Mouse (Mus musculus): Measurements from ENCODE around the gene Ogdh.
A peak's percentile ranks its signal among the peaks of the same experiment; 100 is the strongest.

The Ogdh gene

DNA sequence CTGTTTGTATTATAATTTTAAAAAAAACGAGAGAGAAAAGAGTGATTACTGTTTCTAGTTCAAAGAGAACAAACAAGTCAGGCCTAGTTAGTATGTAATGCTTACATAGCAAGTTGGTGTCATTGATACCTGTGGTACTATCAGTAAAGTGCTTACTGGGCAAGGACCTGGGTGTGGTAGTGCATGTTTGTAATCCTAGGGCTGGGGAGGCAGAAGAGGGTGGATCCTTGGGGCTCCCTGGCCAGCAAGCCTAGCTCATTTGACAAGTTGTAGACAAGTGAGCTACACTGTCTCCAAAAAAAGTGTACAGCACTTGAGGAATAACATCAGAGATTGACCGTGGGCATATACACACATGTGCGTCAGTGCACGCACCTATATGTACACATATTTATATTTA is 3.2 kb downstream of the Ogdh start:
- no peak for DNase-seq (ENCODE audit: low spot score)

DNA sequence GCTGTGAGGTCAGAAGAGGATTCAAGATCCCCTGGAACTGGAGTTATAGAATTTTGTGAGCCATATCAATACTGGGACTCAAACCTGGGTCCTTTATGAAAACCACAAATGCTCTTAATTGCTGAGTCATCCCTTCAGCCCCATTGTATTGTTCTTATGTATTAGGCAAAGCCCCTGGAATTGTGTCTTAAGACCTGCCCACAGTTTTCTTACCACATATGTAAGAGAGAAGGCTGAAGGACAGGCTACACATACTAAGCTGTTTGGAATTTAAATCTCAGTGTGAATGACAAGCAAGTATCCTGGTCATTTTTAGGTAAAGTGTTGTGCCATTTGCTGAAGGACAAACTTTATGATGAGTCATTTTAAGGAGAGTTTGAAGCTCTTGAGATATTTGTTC is 4.6 kb downstream of the Ogdh start:
- no peak for DNase-seq (ENCODE audit: low spot score)

DNA sequence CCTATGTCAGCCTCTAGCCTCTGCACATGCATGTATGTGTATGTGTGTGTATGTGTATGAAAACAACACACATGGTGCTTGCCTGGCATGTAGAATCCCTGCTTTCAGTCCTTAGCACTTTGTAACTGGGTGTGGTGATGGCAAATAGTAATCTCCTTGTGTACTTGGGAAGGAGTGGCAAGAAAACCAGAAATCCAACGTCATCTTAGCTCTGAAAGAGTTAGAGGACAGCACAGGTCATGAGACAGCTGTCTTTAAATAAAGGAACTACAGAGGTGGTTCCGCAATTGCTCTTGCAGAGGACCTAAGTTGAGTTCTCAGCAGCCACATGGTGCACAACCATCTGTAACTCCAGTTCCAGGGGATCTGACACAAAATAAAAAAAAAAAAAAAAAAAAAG is 8.0 kb downstream of the Ogdh start:
- peak; percentile 34 for DNase-seq (ENCODE audit: low spot score)

DNA sequence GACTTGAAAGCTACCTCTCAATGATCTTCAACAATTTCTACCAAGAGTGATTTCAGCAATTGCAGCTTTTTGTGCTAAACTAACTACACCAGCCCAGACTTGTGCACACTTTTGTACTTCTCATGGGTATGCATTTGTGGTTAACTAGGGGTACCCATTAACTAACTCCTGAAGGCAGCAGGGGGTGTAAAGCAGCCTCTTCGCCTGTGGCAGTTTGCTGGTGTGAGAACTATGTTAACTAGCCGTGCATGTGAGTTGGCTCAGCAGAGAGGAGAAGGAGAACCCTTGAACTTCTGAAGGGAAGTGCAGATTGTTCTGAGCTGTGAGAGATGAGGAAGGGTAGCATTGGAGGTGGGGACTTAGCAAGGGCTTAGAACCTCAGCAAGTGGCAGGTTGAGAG is 11.4 kb downstream of the Ogdh start:
- DNase-seq (ENCODE audit: low spot score) = no peak

DNA sequence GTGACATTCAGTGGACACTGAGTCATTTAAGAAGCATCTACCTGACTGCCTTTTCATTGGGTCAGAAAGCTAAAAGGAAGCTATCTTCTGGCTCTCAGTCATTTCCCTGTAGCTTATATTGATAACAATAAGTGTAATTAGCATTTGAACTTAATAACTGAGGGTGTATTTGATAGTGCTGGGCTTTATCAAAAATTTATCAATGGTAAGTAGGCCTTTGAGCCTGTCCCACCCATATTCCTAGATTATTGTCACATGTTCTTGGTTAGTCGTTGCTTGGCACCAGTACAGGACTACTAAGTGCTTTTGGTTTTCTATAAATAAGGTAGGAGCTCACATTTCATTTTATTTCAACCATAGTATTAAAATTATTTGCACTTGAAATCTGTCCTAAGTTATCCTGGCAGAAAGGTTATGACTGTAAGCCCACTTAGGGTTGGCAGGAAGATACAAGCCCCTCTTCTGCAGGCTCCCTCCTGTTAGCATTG is 14.6 kb downstream of the Ogdh start:
- no peak for DNase-seq (ENCODE audit: low spot score)

DNA sequence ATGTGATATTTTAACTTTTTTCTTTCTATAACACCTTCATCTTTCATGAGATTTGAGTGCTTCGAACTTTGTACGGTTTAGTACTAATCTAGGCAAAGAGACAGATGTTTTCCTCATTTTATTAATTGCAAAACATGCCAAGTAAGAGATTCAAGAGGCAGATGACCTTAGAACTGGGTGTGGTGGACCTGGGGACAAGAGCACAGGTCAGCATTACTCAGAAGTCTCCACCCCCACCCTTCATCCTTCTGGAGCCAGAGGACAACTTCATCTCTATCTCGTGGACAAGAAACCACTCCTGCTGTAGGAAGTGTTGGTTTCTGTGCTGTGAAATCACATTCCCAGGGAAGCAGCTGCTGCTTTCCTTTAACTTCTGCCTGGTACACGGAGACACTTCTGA is 16.7 kb downstream of the Ogdh start:
- no peak for DNase-seq (ENCODE audit: low spot score)

DNA sequence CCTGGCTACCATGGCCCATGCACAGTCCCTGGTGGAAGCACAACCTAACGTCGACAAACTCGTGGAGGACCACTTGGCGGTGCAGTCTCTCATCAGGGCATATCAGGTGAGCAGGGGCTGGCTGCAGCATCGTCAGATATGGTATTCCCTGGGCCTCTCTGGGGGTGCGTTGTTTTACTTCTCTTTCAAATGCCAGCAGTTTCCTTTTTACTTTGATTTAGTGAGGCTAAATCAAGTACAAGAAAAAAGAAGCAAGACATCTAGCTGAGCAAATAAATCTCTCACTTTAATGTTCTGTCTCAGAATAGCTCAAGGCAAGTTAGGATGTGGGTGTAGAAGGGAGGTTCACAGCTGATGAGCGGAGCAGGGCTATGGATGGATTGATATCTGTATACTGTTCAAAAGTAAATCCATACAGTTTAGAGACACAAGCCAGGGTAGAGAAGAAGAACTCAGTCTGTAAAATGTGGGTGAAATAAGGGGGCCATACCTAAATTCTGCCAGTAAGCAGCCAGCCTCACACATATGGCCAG is 22.5 kb downstream of the Ogdh start:
- DNase-seq (ENCODE audit: low spot score) = no peak

DNA sequence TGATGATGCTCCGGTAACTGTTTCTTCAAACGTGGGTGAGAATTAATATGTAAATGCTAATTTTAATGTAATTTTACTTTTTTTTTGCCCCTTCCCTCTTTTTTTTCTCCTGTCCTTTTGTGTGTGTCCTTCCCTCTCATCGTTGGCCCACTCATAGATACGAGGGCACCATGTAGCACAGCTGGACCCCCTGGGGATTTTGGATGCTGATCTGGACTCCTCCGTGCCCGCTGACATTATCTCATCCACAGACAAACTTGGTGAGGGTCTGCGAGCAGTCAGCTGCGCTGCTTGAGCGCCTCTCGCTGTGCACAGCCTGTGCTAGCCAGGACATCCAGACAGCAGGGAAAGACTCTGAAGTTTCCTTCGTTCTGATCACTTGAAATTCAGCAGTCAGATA is 25.4 kb downstream of the Ogdh start:
- DNase-seq (ENCODE audit: low spot score) = no peak

DNA sequence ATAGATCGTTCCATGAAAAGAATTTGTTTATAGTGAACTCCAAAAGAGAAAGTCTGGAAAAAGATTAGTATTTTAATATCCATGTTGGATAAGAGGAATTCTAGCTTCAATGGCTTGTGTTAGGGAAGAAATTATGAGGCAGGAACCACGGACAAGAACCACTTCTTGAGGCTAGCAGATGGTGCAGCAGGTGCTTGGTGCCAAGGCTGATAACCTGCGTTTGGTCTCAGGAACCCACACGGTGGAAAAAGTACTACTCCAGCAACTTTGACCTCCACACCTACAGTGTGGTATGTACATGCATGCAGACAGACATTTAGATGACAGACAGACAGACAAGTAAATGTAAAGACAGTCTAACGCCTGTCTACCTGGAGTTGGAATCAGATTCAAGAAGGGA is 27.1 kb downstream of the Ogdh start:
- DNase-seq (ENCODE audit: low spot score) = no peak

DNA sequence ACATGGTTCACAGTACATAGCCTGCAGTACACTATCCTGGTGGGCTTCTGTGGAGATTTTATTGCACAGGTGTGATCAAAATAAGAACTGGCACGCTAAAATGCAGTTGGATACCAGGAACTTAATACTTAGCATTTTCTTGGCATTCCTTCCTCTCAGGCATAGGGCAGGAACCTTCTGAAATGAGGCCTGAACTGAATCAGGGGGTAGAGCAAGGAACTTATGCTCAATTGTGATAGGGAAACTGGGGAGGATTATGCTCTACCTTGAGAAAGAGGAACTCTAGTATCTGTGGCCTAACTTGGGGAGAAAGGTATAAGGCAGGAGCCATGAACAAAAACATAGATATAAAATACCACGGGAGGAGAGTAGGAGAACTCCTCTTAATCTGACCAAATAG is 27.9 kb downstream of the Ogdh start:
- no peak for DNase-seq (ENCODE audit: low spot score)

DNA sequence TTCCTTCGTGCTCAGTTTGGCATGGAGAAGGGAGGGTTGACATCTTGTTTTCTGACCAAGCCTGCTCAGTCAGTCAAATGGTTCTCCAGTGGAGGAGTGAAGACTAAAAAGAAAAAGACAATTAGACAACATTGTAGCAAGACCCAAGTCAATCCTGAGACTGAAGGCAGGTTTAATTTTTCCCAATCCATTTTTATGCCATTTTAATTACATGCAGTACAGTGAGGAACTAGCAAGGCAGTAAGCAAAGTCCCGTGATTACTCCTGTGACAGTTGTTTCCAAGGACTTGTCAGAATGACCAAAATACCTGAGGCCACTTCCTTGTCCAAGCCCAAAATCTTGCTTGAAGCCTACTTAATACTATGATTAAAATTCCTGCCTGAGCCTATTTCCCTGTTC is 30.7 kb downstream of the Ogdh start:
- no peak for DNase-seq (ENCODE audit: low spot score)

DNA sequence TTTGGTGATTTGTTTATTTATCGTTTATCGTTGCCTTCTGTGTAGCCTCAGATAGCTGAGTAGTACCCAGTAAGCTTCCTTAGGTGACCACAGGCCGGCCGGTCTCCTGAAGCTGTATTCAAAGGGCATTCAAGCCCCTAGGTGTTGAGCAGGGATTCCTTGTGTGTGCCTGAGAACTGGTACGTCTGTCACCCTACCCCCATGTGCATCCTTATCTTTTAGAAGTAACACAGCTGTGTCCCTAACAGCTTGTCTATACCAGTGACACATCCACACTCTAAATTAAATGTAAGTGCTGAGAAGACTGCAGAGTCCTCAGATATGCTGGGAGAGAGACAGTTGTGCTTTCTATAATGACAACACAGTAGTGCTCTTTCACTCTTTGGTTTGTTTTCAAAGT is 31.9 kb downstream of the Ogdh start:
- no peak for DNase-seq (ENCODE audit: low spot score)

DNA sequence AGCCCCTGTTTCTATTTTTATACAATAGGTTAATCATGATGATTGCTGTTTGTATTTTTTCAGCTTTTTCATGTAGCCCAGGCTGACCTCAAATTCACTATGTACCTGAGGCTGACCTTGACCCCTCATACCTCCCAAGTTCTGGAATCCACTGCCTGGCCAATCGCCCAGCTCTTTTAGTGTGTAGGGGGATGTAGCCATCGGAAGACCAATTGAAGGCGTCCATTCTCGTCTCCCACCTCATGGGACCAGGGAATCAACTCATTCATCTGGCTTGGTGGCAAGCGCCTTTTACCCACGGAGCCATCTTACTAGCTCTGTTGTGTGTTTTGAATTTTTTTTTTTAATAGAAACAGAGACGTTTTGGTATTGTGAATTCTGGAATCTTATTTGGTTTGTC is 39.8 kb downstream of the Ogdh start:
- DNase-seq (ENCODE audit: low spot score) = no peak

DNA sequence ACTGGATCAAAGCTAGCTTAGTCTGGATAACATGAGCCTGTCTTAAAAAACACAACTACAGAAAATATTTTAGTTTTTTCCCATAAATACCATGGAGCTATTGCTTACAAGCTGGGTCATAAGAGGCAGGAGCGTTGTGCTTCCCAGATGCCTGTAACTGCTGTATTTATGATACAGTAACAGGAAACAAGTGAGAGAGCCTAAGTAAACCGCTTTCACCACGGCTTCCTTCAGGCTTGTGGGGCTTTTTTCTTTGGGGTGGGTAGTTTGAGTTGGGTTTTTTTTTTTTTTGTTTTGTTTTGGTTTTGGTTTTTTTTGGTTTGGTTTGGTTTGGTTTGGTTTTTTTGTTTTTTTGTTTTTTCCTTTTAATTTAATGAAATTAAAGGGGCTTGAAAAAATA is 41.2 kb downstream of the Ogdh start:
- no peak for DNase-seq (ENCODE audit: low spot score)

DNA sequence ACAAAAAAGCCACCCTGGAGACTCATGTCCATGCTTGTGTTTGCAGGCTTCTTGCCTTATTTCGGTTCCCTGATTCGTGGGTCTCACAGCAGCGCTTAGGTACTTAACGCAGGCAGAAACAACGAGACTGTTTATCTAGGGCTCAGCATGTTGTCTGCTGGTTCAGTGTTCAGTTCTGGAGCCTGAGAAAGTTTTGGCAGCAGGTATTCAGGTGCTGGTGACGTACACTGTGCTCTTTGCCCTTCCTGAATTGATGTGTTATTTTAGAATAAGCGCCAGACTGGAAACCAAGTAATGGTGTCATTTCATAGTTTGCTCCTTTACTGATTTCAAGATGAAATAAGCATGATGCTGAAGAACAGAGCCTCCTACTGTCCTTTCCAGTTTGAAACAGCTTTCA is 42.0 kb downstream of the Ogdh start:
- DNase-seq (ENCODE audit: low spot score) = no peak

DNA sequence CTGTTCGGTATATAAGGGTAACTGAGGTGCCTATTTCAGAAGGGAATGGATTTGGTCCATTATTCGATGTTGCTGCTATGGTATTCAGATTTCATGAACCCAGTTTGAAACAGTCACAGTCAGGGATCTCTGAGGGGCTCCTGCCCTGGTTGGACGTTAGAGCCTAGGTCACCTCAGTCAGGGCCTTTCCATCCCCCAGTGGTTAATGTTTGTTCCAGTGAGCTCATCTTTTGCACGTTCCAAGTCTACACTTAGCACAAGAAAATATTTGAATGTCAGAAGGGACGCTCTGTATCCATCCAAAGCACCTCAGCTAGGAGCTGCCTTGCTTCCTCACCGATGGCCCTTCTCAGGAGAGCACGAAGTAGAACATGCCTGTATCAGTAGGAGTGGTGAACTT is 43.9 kb downstream of the Ogdh start:
- no peak for DNase-seq (ENCODE audit: low spot score)

DNA sequence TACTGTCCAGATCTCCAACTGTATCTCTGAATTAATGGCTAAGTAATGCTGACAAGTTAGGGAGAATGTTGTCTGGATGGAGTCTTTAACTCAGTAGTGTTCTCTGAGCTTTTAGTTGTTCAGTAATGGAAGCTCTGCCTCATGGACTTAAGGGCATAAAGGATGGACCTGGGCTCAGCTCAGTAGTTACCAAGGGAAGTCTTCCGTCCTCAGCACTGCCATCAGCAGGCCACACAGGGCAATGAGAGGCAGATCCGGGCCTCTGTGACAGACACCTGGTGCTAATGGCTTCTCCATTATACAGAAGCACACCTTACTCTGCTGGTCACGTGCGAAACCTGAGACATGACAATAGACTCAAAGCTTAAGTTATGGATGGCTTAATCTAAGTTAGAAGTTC is 45.3 kb downstream of the Ogdh start:
- DNase-seq (ENCODE audit: low spot score) = no peak

DNA sequence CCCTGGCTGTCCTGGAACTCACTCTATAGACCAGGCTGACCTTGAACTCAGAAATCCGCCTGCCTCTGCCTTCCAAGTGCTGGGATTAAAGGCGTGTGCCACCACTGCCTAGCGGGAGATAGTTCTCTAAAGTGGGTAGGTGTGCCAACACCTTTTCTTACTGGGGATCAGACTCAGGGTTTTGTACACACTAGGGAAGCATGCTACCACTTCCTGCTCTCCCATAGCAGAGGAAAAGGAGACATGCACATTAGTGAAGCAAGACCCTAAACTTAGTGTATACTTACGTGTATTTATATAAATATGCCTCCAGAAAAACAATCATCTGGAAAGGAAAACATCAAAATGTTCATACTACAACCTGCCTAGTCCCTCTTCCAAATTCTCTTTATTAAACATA is 54.5 kb downstream of the Ogdh start:
- no peak for DNase-seq (ENCODE audit: low spot score)

DNA sequence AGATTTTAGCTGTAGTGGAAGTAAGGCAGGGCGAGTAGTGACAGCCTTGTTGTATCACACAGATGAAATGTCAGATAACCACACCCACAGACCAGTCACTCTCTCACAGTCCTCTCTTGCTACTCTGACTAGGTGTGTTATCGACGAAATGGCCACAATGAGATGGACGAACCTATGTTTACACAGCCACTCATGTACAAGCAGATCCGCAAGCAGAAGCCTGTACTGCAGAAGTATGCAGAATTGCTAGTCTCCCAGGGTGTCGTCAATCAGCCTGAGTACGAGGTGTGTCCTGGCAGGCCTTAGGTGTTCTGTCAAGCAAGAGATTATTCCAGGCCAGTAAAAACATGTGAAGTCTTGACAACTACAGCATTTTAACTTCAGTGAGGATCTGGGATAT is 55.5 kb downstream of the Ogdh start:
- no peak for DNase-seq (ENCODE audit: low spot score)

DNA sequence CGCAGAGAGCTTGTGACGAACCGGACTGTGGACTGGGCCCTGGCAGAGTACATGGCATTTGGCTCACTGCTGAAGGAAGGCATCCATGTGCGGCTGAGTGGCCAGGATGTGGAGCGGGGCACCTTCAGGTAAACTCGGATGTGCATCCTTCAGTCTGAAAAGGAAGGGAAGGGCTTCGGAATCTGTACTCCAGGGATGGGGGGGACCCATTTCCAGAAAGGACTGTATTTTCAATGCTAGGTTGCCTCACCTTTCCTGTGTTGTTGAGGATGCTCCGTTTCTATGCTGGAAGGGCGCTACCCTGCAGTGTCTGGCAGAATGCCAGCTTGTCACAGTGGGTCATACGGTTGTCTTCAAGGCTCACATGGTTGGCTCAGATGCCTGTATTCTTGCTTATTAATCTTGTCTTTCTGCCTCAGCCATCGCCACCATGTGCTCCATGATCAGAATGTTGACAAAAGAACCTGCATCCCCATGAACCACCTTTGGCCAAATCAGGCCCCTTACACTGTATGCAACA is 57.3 kb downstream of the Ogdh start:
- DNase-seq (ENCODE audit: low spot score) = no peak

DNA sequence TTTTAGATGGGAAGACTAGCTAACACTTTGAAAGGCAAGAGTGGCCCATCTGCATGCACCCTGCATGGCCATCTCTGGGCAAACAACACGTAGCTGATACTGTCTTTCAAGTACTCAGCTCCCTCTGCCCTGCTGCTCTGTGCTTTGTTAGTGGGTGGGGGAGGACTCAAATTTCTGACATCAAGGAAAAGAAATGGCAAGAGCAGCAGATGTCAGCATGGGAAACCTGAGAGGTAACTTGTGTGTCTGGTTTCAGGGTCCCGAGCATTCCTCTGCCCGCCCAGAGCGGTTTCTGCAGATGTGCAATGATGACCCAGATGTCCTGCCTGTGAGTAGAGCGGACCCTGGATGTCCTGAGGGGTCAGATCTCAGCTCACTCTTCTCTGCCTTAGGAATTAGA is 58.2 kb downstream of the Ogdh start:
- no peak for DNase-seq (ENCODE audit: low spot score)

DNA sequence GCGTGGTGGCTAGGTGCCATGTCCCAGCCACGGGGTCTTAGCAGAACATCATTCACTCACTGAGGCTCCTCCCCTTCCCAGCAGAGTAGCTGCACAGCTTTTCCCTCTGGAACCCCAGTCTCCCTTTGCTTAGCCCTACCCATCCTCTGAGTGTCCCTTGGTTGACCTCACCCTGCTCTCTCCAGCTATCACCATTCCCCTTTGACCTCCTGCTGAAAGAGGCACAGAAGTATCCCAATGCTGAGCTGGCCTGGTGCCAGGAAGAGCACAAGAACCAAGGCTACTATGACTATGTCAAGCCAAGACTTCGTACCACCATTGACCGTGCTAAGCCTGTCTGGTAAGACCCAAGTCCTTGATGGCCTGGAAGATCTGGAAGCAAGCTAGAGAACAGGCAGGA is 63.7 kb downstream of the Ogdh start:
- DNase-seq (ENCODE audit: low spot score) = no peak

DNA sequence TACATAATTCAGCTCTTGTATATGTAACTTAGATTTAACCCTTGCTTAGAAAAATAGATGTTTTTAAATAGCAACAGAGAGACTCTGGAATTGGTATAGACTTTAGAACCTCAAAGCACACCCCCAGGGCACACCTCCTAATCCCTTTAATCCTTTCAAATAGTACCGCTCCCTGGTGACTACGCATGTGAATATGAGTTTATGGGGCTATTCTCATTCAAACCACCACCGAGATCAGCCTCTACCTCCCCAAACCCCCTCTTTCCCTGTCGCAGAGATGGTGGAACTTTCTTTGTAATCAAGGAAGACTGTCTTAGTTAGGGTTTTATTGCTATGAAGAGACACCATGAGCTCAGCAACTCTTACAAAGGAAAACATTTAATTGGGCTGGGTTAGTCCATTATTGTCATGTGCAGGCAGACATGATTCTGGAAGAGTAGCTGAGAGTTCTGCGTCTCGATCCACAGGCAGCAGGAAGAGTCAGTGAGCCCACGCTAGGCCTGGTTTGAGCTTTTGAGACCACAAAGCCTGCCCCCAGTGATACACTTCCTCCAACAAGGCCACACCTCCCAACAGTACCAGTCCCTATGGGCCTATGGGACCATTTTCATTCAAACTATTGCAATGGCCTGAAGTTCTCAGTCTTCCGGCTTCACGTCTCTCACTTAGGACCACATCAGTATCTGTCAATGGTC is 73.3 kb downstream of the Ogdh start:
- no peak for DNase-seq (ENCODE audit: low spot score)

DNA sequence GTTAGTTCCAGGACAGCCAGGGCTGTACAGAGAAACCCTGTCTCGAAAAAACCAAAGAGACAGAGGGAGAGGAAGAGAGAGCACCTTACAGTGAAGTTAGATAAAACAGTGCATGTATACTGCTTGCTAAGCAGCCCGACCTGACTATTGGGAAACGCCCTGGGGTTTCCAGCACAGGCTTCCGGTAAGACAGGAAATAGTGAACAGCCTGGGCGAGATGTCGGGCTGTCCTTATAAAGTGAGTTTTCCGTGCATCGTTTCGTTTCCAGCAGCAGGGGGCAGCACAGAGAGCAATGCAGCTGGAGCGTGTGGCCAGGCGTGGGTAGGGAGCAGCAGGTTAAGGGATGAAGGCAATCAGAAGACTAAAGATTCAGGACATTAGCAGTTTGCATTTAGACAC is 74.5 kb downstream of the Ogdh start:
- DNase-seq (ENCODE audit: low spot score) = peak; percentile 87

All from lung, postnatal 25 days (tissue).